Comparison of ENCODE assay signal across 39 mouse cellular contexts in the genomic region with DNA sequence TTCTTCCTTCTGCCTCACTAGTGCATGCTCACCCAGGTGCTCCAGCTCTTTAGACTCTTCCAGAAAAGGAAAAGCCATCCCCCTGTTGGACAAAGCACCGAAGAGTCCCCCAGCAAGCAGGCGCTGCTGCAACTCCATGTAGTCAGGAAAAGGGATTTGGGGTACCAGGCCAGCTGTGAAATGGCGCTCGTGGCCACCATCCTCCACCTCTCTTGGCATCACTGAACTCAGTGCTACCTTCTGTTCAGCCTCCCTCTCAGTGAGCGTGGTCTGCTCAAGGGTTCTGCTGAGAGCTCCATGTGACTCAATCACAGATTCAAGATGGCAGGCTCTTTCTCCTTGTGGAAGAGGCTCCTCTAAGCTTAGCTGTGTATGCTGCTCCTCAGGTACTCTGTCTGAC. TPM values are rescaled to one million over a fixed set of nuclear protein-coding genes. Genes with fewer than 3 reads are reported as not detected.
"Had no signal": no experiment of that assay in that cellular context is flagged by ENCODE, and none has a peak within 500 bp of the region (broad histone marks: within the 10 kb centered on the region; RNA-seq: fewer than 3 reads in every experiment).

No protein-coding gene starts in this region.

- H3K9me3 ChIP-seq: heart, embryonic 12.5 days; heart, embryonic 13.5 days; heart, embryonic 15.5 days; hindbrain, embryonic 10.5 days; hindbrain, embryonic 12.5 days; hindbrain, embryonic 13.5 days; hindbrain, embryonic 15.5 days; intestine, embryonic 15.5 days; kidney, embryonic 15.5 days had no signal

- ATAC-seq: hindbrain, embryonic 16.5 days; hindbrain, postnatal 0 days; inflammation-experienced regulatory T-cells, adult 6 months; intestine, embryonic 15.5 days; intestine, embryonic 16.5 days; intestine, postnatal 0 days had no signal

- H3K36me3 ChIP-seq: heart, embryonic 12.5 days; heart, embryonic 13.5 days; heart, embryonic 15.5 days; hindbrain, embryonic 10.5 days; hindbrain, embryonic 12.5 days; hindbrain, embryonic 13.5 days; hindbrain, embryonic 15.5 days; intestine, embryonic 15.5 days; kidney, embryonic 15.5 days had no signal

- H3K27ac ChIP-seq: heart, embryonic 13.5 days; heart, embryonic 15.5 days; hindbrain, embryonic 10.5 days; hindbrain, embryonic 12.5 days; hindbrain, embryonic 13.5 days; hindbrain, embryonic 14.5 days; hindbrain, embryonic 15.5 days; hindbrain, postnatal 0 days; intestine, embryonic 15.5 days; kidney, embryonic 15.5 days; kidney, postnatal 0 days; layer of hippocampus, adult 2 months; left cerebral cortex, adult 2 months had no signal

- H3K9ac ChIP-seq: heart, embryonic 12.5 days; heart, embryonic 13.5 days; heart, embryonic 15.5 days; hindbrain, embryonic 12.5 days; hindbrain, embryonic 13.5 days; hindbrain, embryonic 14.5 days; hindbrain, embryonic 15.5 days; intestine, embryonic 15.5 days; kidney, embryonic 15.5 days had no signal

- DNase-seq: heart, postnatal 10 days; heart, postnatal 14 days; heart, postnatal 36 days; kidney, adult 11 months; kidney, adult 18-20 months; kidney, adult 2 months; kidney, adult 8-10 months; kidney, adult 9 months; kidney, postnatal 10 days; kidney, postnatal 14 days; kidney, postnatal 25 days; kidney, postnatal 36 days; kidney, postnatal 4 days; layer of hippocampus, adult 9-11 months; layer of hippocampus, postnatal 36 days had no signal

- H3K4me2 ChIP-seq: heart, embryonic 11.5 days; heart, embryonic 12.5 days; heart, embryonic 13.5 days; heart, embryonic 15.5 days; hindbrain, embryonic 12.5 days; hindbrain, embryonic 13.5 days; hindbrain, embryonic 14.5 days; hindbrain, embryonic 15.5 days; intestine, embryonic 15.5 days; kidney, embryonic 15.5 days had no signal

- H3K4me1 ChIP-seq: heart, embryonic 12.5 days; heart, embryonic 15.5 days; hindbrain, embryonic 10.5 days; hindbrain, embryonic 12.5 days; hindbrain, embryonic 13.5 days; hindbrain, embryonic 15.5 days; intestine, embryonic 15.5 days; kidney, embryonic 15.5 days had no signal

- H3K27me3 ChIP-seq: hindbrain, embryonic 12.5 days; hindbrain, embryonic 13.5 days; hindbrain, embryonic 15.5 days; intestine, embryonic 15.5 days had no signal

- H3K4me3 ChIP-seq: heart, embryonic 12.5 days; heart, embryonic 13.5 days; heart, embryonic 15.5 days; hindbrain, embryonic 10.5 days; hindbrain, embryonic 12.5 days; hindbrain, embryonic 13.5 days; hindbrain, embryonic 15.5 days; intestine, embryonic 15.5 days; kidney, embryonic 15.5 days; layer of hippocampus, adult 2 months; left cerebral cortex, adult 2 months had no signal

RNA-seq across cellular contexts. Expression of gene Bnc1, which starts 18.8 kb away (rescaled TPM):
- total RNA-seq: hematopoietic stem cell, adult 5-6 weeks; layer of hippocampus, postnatal 10 days; layer of hippocampus, postnatal 14 days; layer of hippocampus, postnatal 25 days; layer of hippocampus, postnatal 36 days; left cerebral cortex, adult 18-20 months; left cerebral cortex, adult 2 months had no signal
- polyA plus RNA-seq: hindbrain, postnatal 0 days; inflammation-experienced regulatory T-cells, adult 6 months had no signal
